Mouse (Mus musculus): ENCODE measurements around the gene Eml1.

- TF ChIP-seq CTCF (IDR thresholded peaks at IDR 0.05; ENCODE audit: low read depth) (no peak), EP300 (IDR thresholded peaks at IDR 0.05; ENCODE audit: low read depth) (no peak)
Measured at GRCm38 (mm10) chr12:108378379-108379133, 7.8 kb downstream of the Eml1 start.

All from heart, postnatal 0 days (tissue).